Mouse (Mus musculus) liver, postnatal 0 days (tissue): Measurements from ENCODE around the gene Kif26a. TPM values are rescaled to one million over a fixed set of nuclear protein-coding genes. Genes with fewer than 3 reads are reported as not detected.
A peak's percentile ranks its signal among the peaks of the same experiment; 100 is the strongest.

Experiments used
- ATAC-seq: fragments of 200-750 bp; cut with Nextera tagmentation; 2 replicates; pipeline ENCODE4 v1.8.0; 2017; ENCODE audit warnings: mild to moderate bottlenecking, moderate library complexity
- DNase-seq: peaks from one replicate; pipeline ENCODE4 v3.0.0-alpha.2; 2016
- H3K27ac ChIP-seq: fragments of 300-500 bp; sonication (generic); 2 replicates; pipeline ENCODE4 v1.5.1; 2014; ENCODE audit warnings: antibody characterized with exemption, moderate library complexity, mild to moderate bottlenecking, low read depth
- H3K27me3 ChIP-seq: fragments of 300-500 bp; sonication (generic); 2 replicates; pipeline ENCODE4 v1.6.1; 2014; ENCODE audit warnings: low read length, control low read depth, mixed read lengths; ENCODE audit not compliant: insufficient read depth
- H3K36me3 ChIP-seq: fragments of 300-500 bp; sonication (generic); replicated peaks from 2 replicates; pipeline ENCODE4 v1.6.1; 2014; ENCODE audit warnings: mild to moderate bottlenecking, control low read depth, low read length, moderate library complexity, mixed read lengths; ENCODE audit not compliant: insufficient read depth
- H3K4me1 ChIP-seq: fragments of 300-500 bp; sonication (generic); 2 replicates; pipeline ENCODE4 v1.6.1; 2014; ENCODE audit warnings: antibody characterized with exemption, mild to moderate bottlenecking, control low read depth; ENCODE audit not compliant: insufficient read depth
- H3K4me2 ChIP-seq: fragments of 300-500 bp; sonication (generic); 2 replicates; pipeline ENCODE4 v1.6.1; 2014; ENCODE audit warnings: low read depth, mild to moderate bottlenecking, low read length, moderate library complexity, mixed read lengths
- H3K4me3 ChIP-seq: fragments of 300-500 bp; sonication (generic); 2 replicates; pipeline ENCODE4 v1.5.1; 2014; ENCODE audit warnings: low read depth, low read length
- H3K9ac ChIP-seq: fragments of 300-500 bp; sonication (generic); replicated peaks from 2 replicates; pipeline ENCODE4 v1.6.1; 2014; ENCODE audit warnings: mild to moderate bottlenecking, moderate library complexity
- H3K9me3 ChIP-seq: fragments of 300-500 bp; sonication (generic); 2 replicates; pipeline ENCODE4 v1.6.1; 2016; ENCODE audit warnings: mild to moderate bottlenecking, control low read depth, low read length, mixed read lengths
- CTCF ChIP-seq: sonication (generic); IDR thresholded peaks from 2 replicates; pipeline ENCODE4 v1.5.1; 2016; ENCODE audit warnings: antibody characterized with exemption, low read depth
- EP300 ChIP-seq: IDR thresholded peaks from 2 replicates; pipeline ENCODE4 v1.6.1; 2016; ENCODE audit warnings: antibody characterized with exemption, low read depth, mild to moderate bottlenecking
- WGBS: fragments of 180-500 bp; shearing (Covaris S2); extraction: QIAGEN DNeasy Blood & Tissue Kit; methylation state at CpG from one replicate; pipeline ENCODE4 v1.1.7; 2014; ENCODE audit not compliant: insufficient replicate concordance; 5-methylcytosine and 5-hydroxymethylcytosine counted together
- polyA plus RNA-seq: library from polyadenylated mRNA; unstranded; fragments of >200 nt; fragmentation: Nextera tagmentation; extraction: Ambion mirVana; gene quantifications from 2 replicates; pipeline ENCODE4 v1.2.1, GENCODE M21; 2015

The Kif26a gene
- 0.14 and 0.17 TPM in 2 replicates for polyA plus RNA-seq

DNA sequence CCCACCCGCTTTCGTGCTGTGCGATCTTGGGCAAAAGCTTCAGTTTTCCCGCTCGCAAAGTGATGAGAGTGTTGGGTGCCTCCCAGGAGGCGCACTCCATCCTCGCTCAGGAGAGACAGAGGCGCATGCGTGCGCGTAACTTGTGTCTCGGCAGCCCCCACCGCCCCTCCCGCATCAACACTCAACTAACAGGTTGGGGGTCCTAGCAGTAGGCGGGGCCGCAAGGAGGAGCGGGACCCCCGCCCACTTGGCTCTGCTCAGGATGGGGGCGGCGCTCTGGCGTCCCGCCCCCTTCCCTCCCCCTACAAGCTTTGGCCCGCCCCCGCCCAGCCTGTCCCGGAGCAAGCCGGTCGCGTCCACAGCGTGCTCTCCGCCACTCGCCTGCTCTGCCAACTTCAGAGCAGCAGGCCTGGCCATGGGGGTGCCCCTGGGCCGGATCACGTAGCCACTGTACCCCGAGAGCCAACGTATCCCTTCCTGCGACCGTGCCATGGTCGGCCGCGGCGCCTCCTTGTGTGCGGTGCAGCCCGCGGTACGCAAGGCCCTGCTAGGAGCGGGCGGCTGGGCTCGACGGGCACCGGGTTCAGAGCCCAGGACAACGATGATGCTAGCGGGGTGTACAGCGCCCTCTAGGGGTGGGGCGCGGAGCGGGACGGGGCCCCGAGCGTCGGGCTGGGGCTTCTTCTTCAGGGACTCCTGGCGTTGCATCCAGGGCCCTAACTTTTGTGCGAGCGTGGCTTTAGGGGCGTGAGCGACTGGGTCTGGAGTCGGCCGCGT, at the start of gene Kif26a:
Gene Kif26a (plus strand): TSS at position 334 of the 777 bp plus-strand sequence.
- H3K4me3 ChIP-seq = peak within 1 kb of the TSS; percentile 37
- peak within 1 kb of the TSS; percentile 38; the same call in 1 of the 2 replicates for H3K9ac ChIP-seq
- H3K4me1 ChIP-seq = peaks cover 13% of the 10 kb centered on the region
- H3K27me3 ChIP-seq = peaks cover 68% of the 10 kb centered on the region
- H3K9me3 ChIP-seq = no peaks in the 10 kb centered on the region
- ATAC-seq (peak; percentile 45), DNase-seq (peak; percentile 59)
- peak; percentile 78 for TF ChIP-seq CTCF
- no peak for TF ChIP-seq EP300
- no peaks in the 10 kb centered on the region for H3K36me3 ChIP-seq
- 0% methylated on average over 52 of the region's 68 CpGs for WGBS
- H3K4me2 ChIP-seq = peak within 1 kb of the TSS; percentile 70
- no peak within 1 kb of the TSS for H3K27ac ChIP-seq

DNA sequence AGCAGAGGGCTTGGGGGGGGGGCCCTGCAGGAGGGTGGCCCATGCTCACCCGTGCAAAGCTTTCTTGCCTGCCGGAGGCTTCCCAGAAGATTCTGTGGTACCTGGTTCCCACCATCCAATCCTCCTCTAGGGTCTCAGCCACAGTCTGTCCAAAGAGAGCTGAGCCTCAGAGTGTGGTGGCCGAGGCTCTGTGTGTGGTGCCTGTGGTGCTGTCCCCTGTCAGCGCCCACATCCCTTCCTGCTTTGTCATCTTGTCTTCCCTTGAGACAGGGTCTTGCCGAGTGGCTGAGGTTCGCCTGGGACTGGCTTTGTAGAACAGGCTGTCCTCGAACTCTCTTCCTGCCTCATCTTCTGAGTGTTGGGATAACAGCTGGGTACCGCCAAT, 49.3 kb upstream of the Kif26a start:
- no peak overlapping the region for H3K27ac ChIP-seq
- TF ChIP-seq CTCF = no peak
- TF ChIP-seq EP300 = no peak
- no peaks in the 10 kb centered on the region for H3K27me3 ChIP-seq
- ATAC-seq (no peak), DNase-seq (no peak)
- no peaks in the 10 kb centered on the region for H3K36me3 ChIP-seq
- no peak overlapping the region for H3K4me3 ChIP-seq
- WGBS = 46% methylated on average over 8 of the region's 8 CpGs
- no peak overlapping the region for H3K4me2 ChIP-seq
- peaks cover 4% of the 10 kb centered on the region; the same call in 1 of the 2 replicates for H3K4me1 ChIP-seq
- no peaks in the 10 kb centered on the region for H3K9me3 ChIP-seq
- no peak overlapping the region for H3K9ac ChIP-seq

DNA sequence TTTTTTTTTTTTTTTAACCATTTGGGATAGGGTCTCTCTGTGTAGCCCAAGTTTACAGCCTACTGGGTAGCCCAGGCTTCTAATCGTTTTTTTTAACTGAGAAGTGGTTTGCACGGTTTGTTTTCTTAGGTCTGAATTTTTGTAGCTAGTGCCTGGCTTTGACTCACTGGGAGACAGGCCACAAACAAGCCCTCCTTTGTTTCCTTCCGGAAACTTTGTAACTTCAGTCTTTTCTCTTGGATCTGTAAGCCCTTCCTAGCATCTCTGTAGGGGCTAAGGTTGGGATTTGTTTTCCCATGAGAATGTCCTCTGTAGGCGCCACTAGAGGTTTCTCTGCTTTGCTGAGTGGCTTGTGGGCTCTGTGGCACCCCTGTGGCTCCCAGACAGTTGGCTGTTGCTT, 45.9 kb upstream of the Kif26a start:
- ATAC-seq (no peak), DNase-seq (no peak)
- 66% methylated on average over 4 of the region's 4 CpGs for WGBS
- no peaks in the 10 kb centered on the region for H3K36me3 ChIP-seq
- no peaks in the 10 kb centered on the region for H3K9me3 ChIP-seq
- H3K27me3 ChIP-seq = no peaks in the 10 kb centered on the region
- TF ChIP-seq CTCF (no peak), EP300 (no peak)
- no peak overlapping the region for H3K4me2 ChIP-seq
- H3K4me3 ChIP-seq = no peak overlapping the region
- H3K27ac ChIP-seq = no peak overlapping the region
- H3K9ac ChIP-seq = no peak overlapping the region
- H3K4me1 ChIP-seq = peaks cover 4% of the 10 kb centered on the region; the same call in 1 of the 2 replicates

DNA sequence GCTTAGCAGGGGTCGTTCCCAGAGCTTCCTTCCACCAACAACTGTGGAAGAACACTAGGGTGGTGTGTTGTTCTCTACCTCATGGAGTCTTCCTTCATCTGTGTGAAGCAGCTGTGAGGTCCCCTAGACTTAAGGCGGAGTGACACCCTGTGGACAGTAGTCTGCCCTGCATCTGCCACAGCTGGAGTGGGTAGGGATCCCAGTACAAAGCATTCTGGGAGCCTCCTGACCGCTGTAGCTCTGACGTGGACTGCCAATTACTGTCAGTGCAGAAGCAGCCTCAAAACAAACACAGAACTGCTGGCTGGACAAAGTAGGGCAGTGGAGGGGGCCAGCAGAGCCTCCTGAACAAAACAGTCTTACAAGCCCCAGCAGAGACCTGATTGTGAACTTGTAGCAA, 45.0 kb upstream of the Kif26a start:
- no peak overlapping the region for H3K4me3 ChIP-seq
- no peak overlapping the region for H3K9ac ChIP-seq
- WGBS = 46% methylated on average over 4 of the region's 4 CpGs
- peaks cover 5% of the 10 kb centered on the region; the same call in 1 of the 2 replicates for H3K27me3 ChIP-seq
- no peak for TF ChIP-seq EP300
- peak; percentile 45 for TF ChIP-seq CTCF
- ATAC-seq = peak; percentile 29
- H3K9me3 ChIP-seq = no peaks in the 10 kb centered on the region
- H3K36me3 ChIP-seq = no peaks in the 10 kb centered on the region
- no peak overlapping the region for H3K27ac ChIP-seq
- H3K4me1 ChIP-seq = peaks cover 4% of the 10 kb centered on the region; the same call in 1 of the 2 replicates
- DNase-seq = no peak
- no peak overlapping the region for H3K4me2 ChIP-seq

DNA sequence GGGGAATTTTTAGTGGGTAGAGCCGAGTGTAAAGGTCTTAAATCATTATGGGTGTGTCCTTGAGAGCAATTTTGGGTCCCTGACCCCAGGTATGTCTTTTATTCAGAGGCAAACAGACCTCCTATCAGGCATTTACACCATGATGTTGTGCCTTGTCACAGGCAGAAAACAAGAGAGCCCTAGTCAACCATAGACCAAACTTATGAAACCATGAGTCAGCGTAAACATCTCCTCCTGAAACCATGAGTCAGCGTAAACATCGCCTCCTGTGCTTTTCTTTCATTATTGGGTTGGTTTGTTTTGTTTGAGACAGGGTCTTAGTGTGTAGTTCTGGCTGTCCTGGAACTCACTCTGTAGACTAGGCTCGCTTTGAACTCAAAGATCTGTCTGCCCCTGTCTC, 42.8 kb upstream of the Kif26a start:
- Histone ChIP-seq H3K36me3 (no peaks in the 10 kb centered on the region), H3K4me2 (no peak overlapping the region), H3K9ac (no peak overlapping the region), H3K9me3 (no peaks in the 10 kb centered on the region), H3K4me1 (no peaks in the 10 kb centered on the region; the same call in 1 of the 2 replicates), H3K27me3 (peaks cover 5% of the 10 kb centered on the region; the same call in 1 of the 2 replicates), H3K27ac (no peak overlapping the region), H3K4me3 (no peak overlapping the region)
- 72% methylated on average over 5 of the region's 5 CpGs for WGBS
- no peak for ATAC-seq
- TF ChIP-seq CTCF (no peak), EP300 (no peak)
- no peak for DNase-seq

DNA sequence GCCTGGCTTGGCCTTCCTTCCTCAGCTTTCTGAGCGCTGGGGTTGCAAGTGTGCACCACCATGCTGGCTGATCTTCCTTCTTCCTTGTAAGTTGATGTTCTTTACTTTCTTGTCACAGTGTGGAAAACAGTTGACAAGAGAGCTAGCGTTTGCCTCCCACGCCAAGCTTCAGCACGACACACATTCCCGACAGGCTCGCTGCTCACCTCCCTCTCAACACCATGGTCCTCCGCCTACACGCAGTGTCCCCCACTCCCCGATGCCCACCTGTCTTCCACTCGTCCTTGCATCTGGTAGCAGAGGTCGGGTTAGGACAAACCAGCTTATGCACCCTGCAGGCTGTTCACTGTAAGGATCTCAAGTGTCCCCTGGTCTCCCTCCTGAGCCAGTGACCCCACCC, 41.1 kb upstream of the Kif26a start:
- no peaks in the 10 kb centered on the region; the same call in 1 of the 2 replicates for H3K4me1 ChIP-seq
- WGBS = 82% methylated on average over 11 of the region's 11 CpGs
- H3K9ac ChIP-seq = no peak overlapping the region

More for the DNA sequence above, 41.1 kb upstream of the Kif26a start:
- Histone ChIP-seq H3K27ac (no peak overlapping the region), H3K27me3 (peaks cover 5% of the 10 kb centered on the region; the same call in 1 of the 2 replicates), H3K4me2 (no peak overlapping the region), H3K36me3 (no peaks in the 10 kb centered on the region), H3K4me3 (no peak overlapping the region), H3K9me3 (no peaks in the 10 kb centered on the region)
- ATAC-seq = no peak
- no peak for DNase-seq
- no peak for TF ChIP-seq CTCF
- TF ChIP-seq EP300 = no peak
